Mouse (Mus musculus) MEL (cell line): Measurements from ENCODE around the gene Siae. TPM values are rescaled to one million over a fixed set of nuclear protein-coding genes. Genes with fewer than 3 reads are reported as not detected.

Experiments used
- DNase-seq: peaks from one replicate; pipeline ENCODE4 v3.0.0; 2011; ENCODE audit warnings: low read depth, low spot score
- H3K27ac ChIP-seq: 2 replicates; pipeline ENCODE4 v1.5.1; 2012; ENCODE audit warnings: low read depth, mild to moderate bottlenecking, control low read depth, low read length, moderate library complexity; ENCODE audit not compliant: control insufficient read depth
- H3K27me3 ChIP-seq, 2 experiments: fragments of 150-350 bp in 1 of 2; sonication (generic) in 1 of 2; 2 replicates each; pipeline ENCODE4 v1.6.1; 2012; ENCODE audit warnings: low read length in 2 of 2, mild to moderate bottlenecking in 2 of 2, improper control_type of control experiment in 1 of 2, moderate library complexity in 1 of 2; ENCODE audit not compliant: insufficient read depth in 2 of 2, control insufficient read depth in 1 of 2
- H3K36me3 ChIP-seq, 2 experiments: 2 replicates each; pipeline ENCODE4 v1.6.1; 2012 to 2014; ENCODE audit warnings: low read length in 2 of 2, improper control_type of control experiment in 1 of 2, inconsistent platforms in 1 of 2, mild to moderate bottlenecking in 1 of 2; ENCODE audit not compliant: insufficient read depth in 2 of 2, control insufficient read depth in 1 of 2
- H3K4me1 ChIP-seq, 2 experiments: fragments of 150-350 bp in 1 of 2; sonication (generic) in 1 of 2; 2 replicates each; pipeline ENCODE4 v1.6.1; 2012; ENCODE audit warnings: low read length in 2 of 2, improper control_type of control experiment in 1 of 2, mild to moderate bottlenecking in 1 of 2; ENCODE audit not compliant: insufficient read depth in 2 of 2, control insufficient read depth in 1 of 2
- H3K4me3 ChIP-seq, 2 experiments: fragments of 150-350 bp in 1 of 2; sonication (generic) in 1 of 2; 2 replicates each; pipeline ENCODE4 v1.5.1; 2012; ENCODE audit warnings: low read depth in 2 of 2, low read length in 2 of 2, mild to moderate bottlenecking in 2 of 2, moderate library complexity in 2 of 2, control low read depth in 1 of 2, improper control_type of control experiment in 1 of 2; ENCODE audit not compliant: control insufficient read depth in 1 of 2, insufficient read depth in 1 of 2
- H3K79me2 ChIP-seq: 2 replicates; pipeline ENCODE4 v1.6.1; 2012; ENCODE audit warnings: mild to moderate bottlenecking, low read length, moderate library complexity; ENCODE audit not compliant: control insufficient read depth, poor library complexity, insufficient read depth
- H3K9ac ChIP-seq: 2 replicates; pipeline ENCODE4 v1.6.1; 2012; ENCODE audit warnings: low read depth, mild to moderate bottlenecking, control low read depth, low read length, moderate library complexity; ENCODE audit not compliant: control insufficient read depth, poor library complexity, severe bottlenecking
- H3K9me3 ChIP-seq: fragments of 150-350 bp; sonication (generic); replicated peaks from 2 replicates; pipeline ENCODE4 v1.6.1; 2012; ENCODE audit warnings: mild to moderate bottlenecking, low read length, improper control_type of control experiment, moderate library complexity; ENCODE audit not compliant: insufficient read depth
- CHD2 ChIP-seq: IDR thresholded peaks from 2 replicates; pipeline ENCODE4 v1.6.1; 2011; ENCODE audit warnings: low read length, improper control_type of control experiment
- CTCF ChIP-seq, 3 experiments: IDR thresholded peaks in 2 of 3; conservative IDR thresholded peaks in 1 of 3; 2 replicates each; pipeline ENCODE4 v1.5.1; 2011 to 2012; ENCODE audit warnings: low read length in 3 of 3, low read depth in 2 of 3, mild to moderate bottlenecking in 2 of 3, improper control_type of control experiment in 1 of 3, inconsistent platforms in 1 of 3, mixed read lengths in 1 of 3, moderate library complexity in 1 of 3; ENCODE audit not compliant: control insufficient read depth in 1 of 3, insufficient read depth in 1 of 3, poor library complexity in 1 of 3, severe bottlenecking in 1 of 3
- E2F4 ChIP-seq: IDR thresholded peaks from 2 replicates; pipeline ENCODE4 v1.6.1; 2011; ENCODE audit warnings: low read depth, low read length, improper control_type of control experiment, borderline replicate concordance
- ELF1 ChIP-seq: IDR thresholded peaks from 2 replicates; pipeline ENCODE4 v1.6.1; 2014; ENCODE audit warnings: low read depth, mild to moderate bottlenecking, inconsistent platforms, low read length, improper control_type of control experiment, moderate library complexity
- EP300 ChIP-seq, 2 experiments: IDR thresholded peaks; 2 replicates each; pipeline ENCODE4 v1.6.1; 2011; ENCODE audit warnings: improper control_type of control experiment in 2 of 2, low read length in 2 of 2, low read depth in 1 of 2, mild to moderate bottlenecking in 1 of 2
- ETS1 ChIP-seq: IDR thresholded peaks from 2 replicates; pipeline ENCODE4 v1.6.1; 2012; ENCODE audit warnings: low read depth, mild to moderate bottlenecking, inconsistent platforms, low read length, improper control_type of control experiment, moderate library complexity
- GABPA ChIP-seq: IDR thresholded peaks from 2 replicates; pipeline ENCODE4 v1.6.1; 2012; ENCODE audit warnings: low read depth, mild to moderate bottlenecking, inconsistent platforms, low read length, improper control_type of control experiment, moderate library complexity
- HCFC1 ChIP-seq: IDR thresholded peaks from 2 replicates; pipeline ENCODE4 v1.6.1; 2012; ENCODE audit warnings: low read depth, mild to moderate bottlenecking, inconsistent platforms, low read length, improper control_type of control experiment, moderate library complexity
- JUND ChIP-seq: IDR thresholded peaks from 2 replicates; pipeline ENCODE4 v1.6.1; 2011; ENCODE audit warnings: low read depth, mild to moderate bottlenecking, improper control_type of control experiment, low read length
- MAFK ChIP-seq: IDR thresholded peaks from 2 replicates; pipeline ENCODE4 v1.6.1; 2011; ENCODE audit warnings: low read depth, mild to moderate bottlenecking, low read length, improper control_type of control experiment, borderline replicate concordance
- MAX ChIP-seq: IDR thresholded peaks from 2 replicates; pipeline ENCODE4 v1.6.1; 2011; ENCODE audit warnings: low read length, improper control_type of control experiment
- MAZ ChIP-seq: IDR thresholded peaks from 2 replicates; pipeline ENCODE4 v1.6.1; 2012; ENCODE audit warnings: low read depth, mild to moderate bottlenecking, inconsistent platforms, low read length, improper control_type of control experiment
- MEF2A ChIP-seq: IDR thresholded peaks from 2 replicates; pipeline ENCODE4 v1.6.1; 2014; ENCODE audit warnings: low read depth, mild to moderate bottlenecking, inconsistent platforms, low read length, improper control_type of control experiment; ENCODE audit not compliant: poor library complexity, insufficient replicate concordance, severe bottlenecking; ENCODE audit errors: extremely low read depth
- MYC ChIP-seq: IDR thresholded peaks from 2 replicates; pipeline ENCODE4 v1.6.1; 2011; ENCODE audit warnings: low read depth, mild to moderate bottlenecking, low read length, improper control_type of control experiment, moderate library complexity
- NELFE ChIP-seq: IDR thresholded peaks from 2 replicates; pipeline ENCODE4 v1.6.1; 2011; ENCODE audit warnings: low read depth, low read length, improper control_type of control experiment
- POLR2AphosphoS2 ChIP-seq: IDR thresholded peaks from 2 replicates; pipeline ENCODE4 v1.6.1; 2011; ENCODE audit warnings: low read length, improper control_type of control experiment
- POLR2AphosphoS5 ChIP-seq: IDR thresholded peaks from 2 replicates; pipeline ENCODE4 v1.6.1; 2012; ENCODE audit warnings: low read depth, borderline replicate concordance, mild to moderate bottlenecking, inconsistent platforms, low read length, moderate library complexity, mixed read lengths
- RCOR1 ChIP-seq: IDR thresholded peaks from 2 replicates; pipeline ENCODE4 v1.6.1; 2012; ENCODE audit warnings: low read depth, mild to moderate bottlenecking, inconsistent platforms, low read length, improper control_type of control experiment
- SMC3 ChIP-seq: IDR thresholded peaks from 2 replicates; pipeline ENCODE4 v1.6.1; 2011; ENCODE audit warnings: low read depth, low read length, improper control_type of control experiment
- TAL1 ChIP-seq: IDR thresholded peaks from 2 replicates; pipeline ENCODE4 v1.6.1; 2012; ENCODE audit warnings: mild to moderate bottlenecking, inconsistent platforms, low read length, moderate library complexity, mixed read lengths
- TCF12 ChIP-seq: IDR thresholded peaks from 2 replicates; pipeline ENCODE4 v1.6.1; 2014; ENCODE audit warnings: low read depth, mild to moderate bottlenecking, inconsistent platforms, low read length, improper control_type of control experiment, moderate library complexity
- UBTF ChIP-seq: IDR thresholded peaks from 2 replicates; pipeline ENCODE4 v1.6.1; 2012; ENCODE audit warnings: low read depth, mild to moderate bottlenecking, inconsistent platforms, low read length, improper control_type of control experiment, moderate library complexity, borderline replicate concordance; ENCODE audit not compliant: insufficient read depth
- USF2 ChIP-seq, 2 experiments: IDR thresholded peaks; 2 replicates each; pipeline ENCODE4 v1.6.1; 2011 to 2012; ENCODE audit warnings: improper control_type of control experiment in 2 of 2, low read length in 2 of 2, borderline replicate concordance in 1 of 2, inconsistent platforms in 1 of 2, low read depth in 1 of 2, mild to moderate bottlenecking in 1 of 2; ENCODE audit not compliant: insufficient read depth in 1 of 2
- ZKSCAN1 ChIP-seq: IDR thresholded peaks from 2 replicates; pipeline ENCODE4 v1.6.1; 2012; ENCODE audit warnings: low read depth, mild to moderate bottlenecking, inconsistent platforms, low read length, improper control_type of control experiment, moderate library complexity
- ZMIZ1 ChIP-seq: IDR thresholded peaks from 2 replicates; pipeline ENCODE4 v1.6.1; 2012; ENCODE audit warnings: low read depth, mild to moderate bottlenecking, inconsistent platforms, low read length, improper control_type of control experiment, moderate library complexity
- ZNF384 ChIP-seq: IDR thresholded peaks from 2 replicates; pipeline ENCODE4 v1.6.1; 2012; ENCODE audit warnings: low read depth, mild to moderate bottlenecking, inconsistent platforms, low read length, improper control_type of control experiment
- polyA plus RNA-seq, 2 experiments: library from polyadenylated mRNA; stranded (reverse) in 1 of 2; unstranded in 1 of 2; fragments of >175 nt in 1 of 2; fragments of >200 nt in 1 of 2; gene quantifications; 2 replicates each; pipeline versions ENCODE4 v1.2.1 to v1.2.4; 2012; ENCODE audit warnings: low replicate concordance in 2 of 2, low read depth in 1 of 2; ENCODE audit not compliant: insufficient read length in 2 of 2, insufficient read depth in 1 of 2, missing spikeins in 1 of 2
- total RNA-seq: library from RNA; depleted of rRNA; stranded (reverse); fragments of 300-350 nt; gene quantifications from 2 replicates; pipeline ENCODE4 v1.2.3, GENCODE M21; 2012

Gene Siae
- total and polyA plus RNA-seq, 3 experiments, result 4.9 to 9.2 TPM; not detected in 1

DNA sequence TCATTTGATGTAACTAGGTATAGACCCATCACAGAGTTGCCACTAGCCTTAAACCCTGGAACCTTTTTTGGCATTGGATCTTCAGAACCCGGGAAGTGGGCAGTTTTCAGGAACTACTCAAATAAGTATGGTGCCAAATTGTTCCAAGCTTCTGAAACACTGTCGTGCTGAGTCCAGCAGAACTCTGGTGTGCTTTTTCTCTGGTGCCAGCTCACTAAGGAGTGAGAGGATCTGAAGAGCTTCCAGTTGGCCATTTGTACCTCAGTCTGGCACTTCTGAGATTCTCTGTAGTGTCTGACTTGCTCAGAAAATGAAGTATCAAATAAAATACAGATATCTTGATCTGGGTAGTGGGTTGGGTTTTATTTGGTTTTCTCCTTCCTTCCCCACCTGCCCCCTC lies 35.5 kb upstream of the Siae start:
- no peak overlapping the region for H3K4me3 ChIP-seq
- H3K36me3 ChIP-seq, result peaks cover 0 to 30% of the 10 kb centered on the region in 2 experiments
- no peaks in the 10 kb centered on the region for H3K9me3 ChIP-seq
- no peak for DNase-seq
- H3K27ac ChIP-seq, result no peak overlapping the region
- no peak overlapping the region for H3K9ac ChIP-seq
- H3K4me1 ChIP-seq, result peaks cover 11 to 20% of the 10 kb centered on the region in 2 experiments
- H3K27me3 ChIP-seq, result no peaks in the 10 kb centered on the region
- no peaks in the 10 kb centered on the region for H3K79me2 ChIP-seq
- TF ChIP-seq EP300 (IDR thresholded peaks at IDR 0.05; ENCODE audit: low read depth in 1 of 2, low read length in 2 of 2), result no peak
- TF ChIP-seq SMC3, result no peak
- TF ChIP-seq ETS1, result no peak
- TF ChIP-seq MYC, result no peak
- no peak for TF ChIP-seq POLR2AphosphoS5
- no peak for TF ChIP-seq CTCF (IDR thresholded peaks at IDR 0.05 in 2 of 3, conservative IDR thresholded peaks at IDR 0.05 in 1 of 3; ENCODE audit: control insufficient read depth in 1 of 3, insufficient read depth in 1 of 3, low read depth in 2 of 3, low read length in 3 of 3, poor library complexity in 1 of 3, severe bottlenecking in 1 of 3)
- TF ChIP-seq HCFC1, result no peak
- TF ChIP-seq ZKSCAN1, result no peak
- no peak for TF ChIP-seq TAL1
- TF ChIP-seq ZNF384, result no peak
- TF ChIP-seq CHD2, result no peak
- no peak for TF ChIP-seq MAZ
- TF ChIP-seq NELFE, result no peak
- no peak for TF ChIP-seq JUND
- no peak for TF ChIP-seq USF2 (IDR thresholded peaks at IDR 0.05; ENCODE audit: borderline replicate concordance in 1 of 2, insufficient read depth in 1 of 2, low read depth in 1 of 2, low read length in 2 of 2)
- no peak for TF ChIP-seq POLR2AphosphoS2
- TF ChIP-seq MAFK, result no peak
- TF ChIP-seq ELF1, result no peak

GRCm38 (mm10) chr9:37525461-37525860 lies 30.0 kb upstream of the Siae start:
- Histone ChIP-seq H3K9ac (no peak overlapping the region), H3K27ac (no peak overlapping the region), H3K4me3 (no peak overlapping the region), H3K79me2 (no peaks in the 10 kb centered on the region), H3K27me3 (no peaks in the 10 kb centered on the region), H3K9me3 (no peaks in the 10 kb centered on the region), H3K36me3 (no peaks in the 10 kb centered on the region; a peak in 3 of 4 replicates), H3K4me1 (peaks cover 0 to 10% of the 10 kb centered on the region in 2 experiments; a peak in 2 of 4 replicates)
- DNase-seq, result no peak
- no peak for TF ChIP-seq ETS1
- no peak for TF ChIP-seq GABPA
- TF ChIP-seq CTCF (IDR thresholded peaks at IDR 0.05 in 2 of 3, conservative IDR thresholded peaks at IDR 0.05 in 1 of 3; ENCODE audit: control insufficient read depth in 1 of 3, insufficient read depth in 1 of 3, low read depth in 2 of 3, low read length in 3 of 3, poor library complexity in 1 of 3, severe bottlenecking in 1 of 3), result no peak
- no peak for TF ChIP-seq NELFE
- no peak for TF ChIP-seq MAX
- no peak for TF ChIP-seq TCF12
- TF ChIP-seq E2F4, result no peak
- TF ChIP-seq CHD2, result no peak
- no peak for TF ChIP-seq MEF2A
- no peak for TF ChIP-seq TAL1
- TF ChIP-seq POLR2AphosphoS5, result no peak
- no peak for TF ChIP-seq RCOR1
- no peak for TF ChIP-seq MAZ
- no peak for TF ChIP-seq ZMIZ1
- TF ChIP-seq POLR2AphosphoS2, result no peak
- no peak for TF ChIP-seq UBTF
